Mouse (Mus musculus) forebrain, postnatal 0 days (tissue): ENCODE measurements around the gene Plod1. TPM values are rescaled to one million over a fixed set of nuclear protein-coding genes. Genes with fewer than 3 reads are reported as not detected.

Experiments
- ATAC-seq: fragments of 200-750 bp; cut with Nextera tagmentation; 2 replicates; pipeline ENCODE4 v1.8.0; 2017; ENCODE audit warnings: mild to moderate bottlenecking, moderate library complexity
- DNase-seq: peaks from one replicate; pipeline ENCODE4 v3.0.0-alpha.2; 2015
- H3K27ac ChIP-seq: fragments of 300-500 bp; sonication (generic); 2 replicates; pipeline ENCODE4 v1.5.1; 2014; ENCODE audit warnings: low read depth, mild to moderate bottlenecking, antibody characterized with exemption, low read length, moderate library complexity, mixed read lengths
- H3K27me3 ChIP-seq: fragments of 300-500 bp; sonication (generic); 2 replicates; pipeline ENCODE4 v1.6.1; 2014; ENCODE audit warnings: mild to moderate bottlenecking, low read length, mixed read lengths; ENCODE audit not compliant: insufficient read depth
- H3K36me3 ChIP-seq: fragments of 300-500 bp; sonication (generic); 2 replicates; pipeline ENCODE4 v1.6.1; 2014; ENCODE audit warnings: mild to moderate bottlenecking, moderate library complexity; ENCODE audit not compliant: insufficient read depth
- H3K4me1 ChIP-seq: fragments of 300-500 bp; sonication (generic); 2 replicates; pipeline ENCODE4 v1.6.1; 2014; ENCODE audit warnings: antibody characterized with exemption; ENCODE audit not compliant: insufficient read depth
- H3K4me2 ChIP-seq: fragments of 300-500 bp; sonication (generic); 2 replicates; pipeline ENCODE4 v1.6.1; 2014; ENCODE audit warnings: low read depth, mild to moderate bottlenecking, moderate library complexity
- H3K4me3 ChIP-seq: fragments of 300-500 bp; sonication (generic); 2 replicates; pipeline ENCODE4 v1.5.1; 2014; ENCODE audit warnings: low read depth, low read length, mixed read lengths
- H3K9ac ChIP-seq: fragments of 300-500 bp; sonication (generic); 2 replicates; pipeline ENCODE4 v1.6.1; 2014; ENCODE audit warnings: mild to moderate bottlenecking
- H3K9me3 ChIP-seq: fragments of 300-500 bp; sonication (generic); 2 replicates; pipeline ENCODE4 v1.6.1; 2016; ENCODE audit warnings: low read length
- CTCF ChIP-seq: sonication (generic); IDR thresholded peaks from 2 replicates; pipeline ENCODE4 v1.5.1; 2016; ENCODE audit warnings: antibody characterized with exemption, control low read depth, low read depth
- WGBS: fragments of 180-500 bp; shearing (Covaris S2); extraction: QIAGEN DNeasy Blood & Tissue Kit; methylation state at CpG from one replicate; pipeline ENCODE4 v1.1.7; 2014; 5-methylcytosine and 5-hydroxymethylcytosine counted together
- polyA plus RNA-seq: library from polyadenylated mRNA; unstranded; fragments of >200 nt; fragmentation: Nextera tagmentation; extraction: Ambion mirVana; gene quantifications from 2 replicates; pipeline ENCODE4 v1.2.1, GENCODE M21; 2015
- total RNA-seq: library from RNA; depleted of rRNA; stranded (reverse); fragments of >200 nt; gene quantifications from 2 replicates; pipeline ENCODE4 v1.2.3, GENCODE M21; 2014

Plod1 gene
- total and polyA plus RNA-seq, 2 experiments from 2014 or later: 17.9 to 18.8 TPM

GRCm38 (mm10) chr4:147881792-147882191 is 54.8 kb downstream of the Plod1 start:
- Histone ChIP-seq H3K4me3 (no peak overlapping the region), H3K4me2 (no peak overlapping the region), H3K9me3 (no peaks in the 10 kb centered on the region), H3K36me3 (peaks cover 90% of the 10 kb centered on the region), H3K9ac (no peak overlapping the region), H3K27ac (no peak overlapping the region), H3K27me3 (no peaks in the 10 kb centered on the region), H3K4me1 (no peaks in the 10 kb centered on the region)
- DNase-seq (no peak), ATAC-seq (no peak)
- no peak for TF ChIP-seq CTCF
- WGBS: 95% methylated on average over 7 of the region's 7 CpGs

- no peak overlapping the region for H3K4me3 ChIP-seq
- H3K27ac ChIP-seq: no peak overlapping the region
- no peak for ATAC-seq
- no peak overlapping the region for H3K4me2 ChIP-seq
- H3K27me3 ChIP-seq: no peaks in the 10 kb centered on the region
- no peak for TF ChIP-seq CTCF
- no peak overlapping the region for H3K9ac ChIP-seq
- H3K36me3 ChIP-seq: peaks cover 90% of the 10 kb centered on the region
- 68% methylated on average over 5 of the region's 5 CpGs for WGBS
- no peaks in the 10 kb centered on the region for H3K4me1 ChIP-seq
- DNase-seq: no peak
- H3K9me3 ChIP-seq: no peaks in the 10 kb centered on the region
Observed at GRCm38 (mm10) chr4:147879865-147880264, 56.7 kb downstream of the Plod1 start.

GRCm38 (mm10) chr4:147879456-147879855 is 57.1 kb downstream of the Plod1 start:
- Histone ChIP-seq H3K9me3 (no peaks in the 10 kb centered on the region), H3K36me3 (peaks cover 91% of the 10 kb centered on the region), H3K4me1 (no peaks in the 10 kb centered on the region), H3K4me3 (no peak overlapping the region), H3K9ac (no peak overlapping the region), H3K27me3 (no peaks in the 10 kb centered on the region), H3K27ac (no peak overlapping the region), H3K4me2 (no peak overlapping the region)
- no peak for ATAC-seq
- TF ChIP-seq CTCF: no peak
- DNase-seq: no peak
- WGBS: 67% methylated on average over 2 of the region's 2 CpGs

- no peaks in the 10 kb centered on the region for H3K9me3 ChIP-seq
- no peak overlapping the region for H3K4me3 ChIP-seq
- no peak overlapping the region for H3K4me2 ChIP-seq
- TF ChIP-seq CTCF: no peak
- DNase-seq (no peak), ATAC-seq (no peak)
- H3K27me3 ChIP-seq: no peaks in the 10 kb centered on the region
- no peaks in the 10 kb centered on the region for H3K4me1 ChIP-seq
- H3K36me3 ChIP-seq: peaks cover 91% of the 10 kb centered on the region
- H3K9ac ChIP-seq: no peak overlapping the region
- WGBS: 93% methylated on average over 9 of the region's 9 CpGs
- H3K27ac ChIP-seq: no peak overlapping the region
Observed at GRCm38 (mm10) chr4:147878537-147878936, 58.0 kb downstream of the Plod1 start.

- DNase-seq: no peak
- Histone ChIP-seq H3K36me3 (peaks cover 80% of the 10 kb centered on the region), H3K9me3 (no peaks in the 10 kb centered on the region), H3K27ac (no peak overlapping the region), H3K4me3 (no peak overlapping the region), H3K9ac (no peak overlapping the region), H3K4me1 (no peaks in the 10 kb centered on the region), H3K27me3 (no peaks in the 10 kb centered on the region), H3K4me2 (no peak overlapping the region)
- TF ChIP-seq CTCF: no peak
- ATAC-seq: no peak
- WGBS: 93% methylated on average over 4 of the region's 4 CpGs
Observed at GRCm38 (mm10) chr4:147875852-147876575, 60.6 kb downstream of the Plod1 start.

- Histone ChIP-seq H3K4me2 (peak overlapping the region; percentile 80), H3K27me3 (no peaks in the 10 kb centered on the region), H3K9ac (peak overlapping the region; percentile 49), H3K27ac (no peak overlapping the region), H3K4me1 (peaks cover 11% of the 10 kb centered on the region), H3K4me3 (peak overlapping the region; percentile 74), H3K9me3 (no peaks in the 10 kb centered on the region), H3K36me3 (peaks cover 30% of the 10 kb centered on the region)
- ATAC-seq: no peak
- no peak for DNase-seq
- 21% methylated on average over 5 of the region's 5 CpGs for WGBS
- no peak for TF ChIP-seq CTCF
Observed at GRCm38 (mm10) chr4:147869238-147869637, 67.3 kb downstream of the Plod1 start.

GRCm38 (mm10) chr4:147868450-147869031 is 68.0 kb downstream of the Plod1 start, which contains the start of the genes Miip and Fv1:
Miip (minus strand) TSS chr4:147868816.
Fv1 (plus strand) TSS chr4:147868979.
- H3K27ac ChIP-seq: peak within 1 kb of the TSS; percentile 77
- no peaks in the 10 kb centered on the region for H3K9me3 ChIP-seq
- H3K36me3 ChIP-seq: peaks cover 23% of the 10 kb centered on the region
- peak within 1 kb of the TSS; percentile 63 for H3K9ac ChIP-seq
- ATAC-seq (peak; percentile 97), DNase-seq (peak; percentile 95)
- peaks cover 11% of the 10 kb centered on the region for H3K4me1 ChIP-seq
- no peaks in the 10 kb centered on the region for H3K27me3 ChIP-seq
- under 1% methylated on average over 30 of the region's 30 CpGs for WGBS
- H3K4me3 ChIP-seq: peak within 1 kb of the TSS; percentile 74
- TF ChIP-seq CTCF: no peak
- H3K4me2 ChIP-seq: peak within 1 kb of the TSS; percentile 80
